Mouse (Mus musculus) inflammation-experienced regulatory T-cells, adult 16 weeks (primary cell): ENCODE measurements around the gene Fam171b. TPM values are rescaled to one million over a fixed set of nuclear protein-coding genes. Genes with fewer than 3 reads are reported as not detected.

Experiments used
- polyA plus RNA-seq: library from polyadenylated mRNA; unstranded; fragments of 100-300 nt; shearing (Covaris generic); gene quantifications from one replicate; pipeline ENCODE4 v1.2.1, GENCODE M21; 2017

Fam171b gene
- 0.18 TPM for polyA plus RNA-seq

GRCm38 (mm10) chr2:83812483-83813272 lies at the start of gene Fam171b:
Gene Fam171b, plus strand, starts transcription at chr2:83812636.

Other genes with a start within 250 kb of the Fam171b start
- gene Zc3h15, start 168.2 kb upstream of the Fam171b start, polyA plus RNA-seq = 115 TPM
- gene Itgav, start 88.2 kb upstream of the Fam171b start, polyA plus RNA-seq = 20.7 TPM
- not detected for gene Zswim2, start 128.6 kb downstream of the Fam171b start, polyA plus RNA-seq
- gene Gm13698, start 143.1 kb downstream of the Fam171b start, polyA plus RNA-seq = not detected
- gene Gm13693, start 148.9 kb downstream of the Fam171b start, polyA plus RNA-seq = not detected
- not detected for gene Gm13695, start 154.7 kb downstream of the Fam171b start, polyA plus RNA-seq
- not detected for gene Gm13696, start 160.5 kb downstream of the Fam171b start, polyA plus RNA-seq
- not detected for gene Gm13694, start 166.3 kb downstream of the Fam171b start, polyA plus RNA-seq
- not detected for gene Gm13697, start 172.1 kb downstream of the Fam171b start, polyA plus RNA-seq
- gene Gm13691, start 177.9 kb downstream of the Fam171b start, polyA plus RNA-seq = not detected